Mouse (Mus musculus) heart, adult 2 months (tissue): ENCODE measurements around the gene Rab11fip4. TPM values are rescaled to one million over a fixed set of nuclear protein-coding genes. Genes with fewer than 3 reads are reported as not detected.

Experiments used
- DNase-seq, 2 experiments: peaks; one replicate each; pipeline ENCODE4 v3.0.0; 2021
- H3K27ac ChIP-seq: fragments of 200-600 bp; 2 replicates; pipeline ENCODE4 v1.8.1; 2022
- H3K27me3 ChIP-seq: fragments of 200-500 bp; 2 replicates; pipeline ENCODE4 v1.6.1; 2012; ENCODE audit warnings: mild to moderate bottlenecking, low read length, inconsistent platforms, mixed read lengths; ENCODE audit not compliant: control insufficient read depth, insufficient read depth
- H3K36me3 ChIP-seq: fragments of 200-500 bp; 2 replicates; pipeline ENCODE4 v1.6.1; 2012; ENCODE audit warnings: low read length, inconsistent platforms; ENCODE audit not compliant: control insufficient read depth, insufficient read depth
- H3K4me1 ChIP-seq: fragments of 200-500 bp; 2 replicates; pipeline ENCODE4 v1.6.1; 2011; ENCODE audit warnings: low read length; ENCODE audit not compliant: control insufficient read depth, insufficient read depth
- H3K4me3 ChIP-seq: fragments of 200-600 bp; 2 replicates; pipeline ENCODE4 v1.8.1; 2022
- H3K79me2 ChIP-seq: fragments of 200-500 bp; replicated peaks from 2 replicates; pipeline ENCODE4 v1.6.1; 2012; ENCODE audit warnings: mild to moderate bottlenecking, inconsistent platforms, low read length, moderate library complexity, mixed read lengths; ENCODE audit not compliant: control insufficient read depth, insufficient read depth
- H3K9ac ChIP-seq: fragments of 200-500 bp; 2 replicates; pipeline ENCODE4 v1.6.1; 2012; ENCODE audit warnings: low read depth, mild to moderate bottlenecking, control low read depth, inconsistent platforms, low read length, mixed read lengths
- CTCF ChIP-seq: fragments of 200-600 bp; IDR thresholded peaks from 2 replicates; pipeline ENCODE4 v1.8.1; 2022; ENCODE audit warnings: antibody characterized with exemption, mild to moderate bottlenecking, moderate library complexity
- EP300 ChIP-seq: fragments of 200-500 bp; IDR thresholded peaks from 2 replicates; pipeline ENCODE4 v1.6.1; 2011; ENCODE audit warnings: low read depth, low read length, control low read depth; ENCODE audit not compliant: insufficient read depth
- POLR2A ChIP-seq: fragments of 200-500 bp; IDR thresholded peaks from 2 replicates; pipeline ENCODE4 v1.6.1; 2011; ENCODE audit warnings: mild to moderate bottlenecking, low read depth, low read length, control low read depth; ENCODE audit not compliant: insufficient read depth
- WGBS: fragments of 180-500 bp; shearing (Covaris S2); methylation state at CpG from one replicate; pipeline ENCODE4 v1.1.7; 2018; 5-methylcytosine and 5-hydroxymethylcytosine counted together
- intact Hi-C: fragments of 180-260 bp; cut with DNase I; formaldehyde crosslinking; loops from one replicate; pipeline ENCODE4 v1.15.1; 2025
- polyA plus RNA-seq: library from polyadenylated mRNA; depleted of rRNA; stranded (reverse); fragments of >200 nt; gene quantifications from 2 replicates; pipeline ENCODE4 v1.2.3, GENCODE M21; 2012
- total RNA-seq, 2 experiments: library from RNA; stranded (reverse); gene quantifications; 2 replicates each; pipeline ENCODE4 v1.2.3; 2021

Rab11fip4 gene
- total and polyA plus RNA-seq, 3 experiments, result 0.11 to 0.66 (median 0.26) TPM

DNA sequence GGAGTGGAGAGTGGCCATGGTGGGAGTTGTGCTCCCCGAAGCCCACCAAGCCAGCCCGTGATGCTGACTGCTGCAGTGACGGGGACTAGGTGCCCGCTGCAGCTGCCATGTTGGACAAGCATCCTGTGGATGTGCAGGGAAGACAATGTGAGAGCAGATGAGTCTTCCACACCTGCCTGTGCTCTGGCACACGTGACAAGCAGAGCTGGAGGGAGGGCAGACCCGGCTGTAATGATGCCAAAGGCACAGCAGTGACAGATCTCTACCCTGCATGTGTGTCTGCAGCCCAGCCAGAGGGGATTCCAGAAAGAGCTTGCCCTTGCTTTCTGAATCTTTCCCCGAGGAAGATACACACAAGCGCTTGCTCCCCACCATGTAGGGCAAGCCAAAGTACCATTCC, 27.0 kb downstream of the Rab11fip4 start:
- 83% methylated on average over 8 of the region's 8 CpGs for WGBS
- Histone ChIP-seq H3K9ac (no peak overlapping the region), H3K4me1 (no peaks in the 10 kb centered on the region), H3K27ac (no peak overlapping the region), H3K79me2 (no peaks in the 10 kb centered on the region), H3K4me3 (no peak overlapping the region), H3K27me3 (no peaks in the 10 kb centered on the region), H3K36me3 (no peaks in the 10 kb centered on the region)
- DNase-seq, result no peak
- TF ChIP-seq EP300, result no peak
- no peak for TF ChIP-seq POLR2A
- TF ChIP-seq CTCF, result no peak
- intact Hi-C loops, result no loop called here

DNA sequence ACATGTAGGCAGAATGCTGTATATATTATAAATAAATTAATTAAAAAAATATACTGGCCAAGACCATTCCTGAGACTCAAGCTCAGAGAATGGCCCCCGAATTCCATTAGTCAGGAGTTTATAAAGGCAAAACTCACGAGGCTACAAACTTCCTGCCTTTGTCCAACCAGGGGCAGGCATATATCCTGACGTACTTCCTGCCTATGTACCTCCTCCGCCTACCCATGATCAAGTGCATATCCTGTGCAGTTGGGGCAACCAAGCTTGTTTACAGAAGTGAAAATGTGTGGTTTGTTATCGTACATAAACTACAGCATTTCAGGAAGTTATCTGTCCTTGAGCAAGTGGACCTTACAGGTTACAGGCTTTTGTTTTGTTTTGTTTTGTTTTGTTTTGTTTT, 32.0 kb downstream of the Rab11fip4 start:
- intact Hi-C loops, result no loop called here
- 42% methylated on average over 5 of the region's 5 CpGs for WGBS
- H3K27me3 ChIP-seq, result no peaks in the 10 kb centered on the region
- no peaks in the 10 kb centered on the region for H3K4me1 ChIP-seq
- no peaks in the 10 kb centered on the region for H3K79me2 ChIP-seq
- H3K4me3 ChIP-seq, result no peak overlapping the region
- no peak overlapping the region for H3K9ac ChIP-seq
- no peak overlapping the region for H3K27ac ChIP-seq
- no peak for TF ChIP-seq EP300
- TF ChIP-seq POLR2A, result no peak
- no peak for TF ChIP-seq CTCF
- H3K36me3 ChIP-seq, result no peaks in the 10 kb centered on the region
- DNase-seq, result peak in 1 of 2 experiments; percentile 23

DNA sequence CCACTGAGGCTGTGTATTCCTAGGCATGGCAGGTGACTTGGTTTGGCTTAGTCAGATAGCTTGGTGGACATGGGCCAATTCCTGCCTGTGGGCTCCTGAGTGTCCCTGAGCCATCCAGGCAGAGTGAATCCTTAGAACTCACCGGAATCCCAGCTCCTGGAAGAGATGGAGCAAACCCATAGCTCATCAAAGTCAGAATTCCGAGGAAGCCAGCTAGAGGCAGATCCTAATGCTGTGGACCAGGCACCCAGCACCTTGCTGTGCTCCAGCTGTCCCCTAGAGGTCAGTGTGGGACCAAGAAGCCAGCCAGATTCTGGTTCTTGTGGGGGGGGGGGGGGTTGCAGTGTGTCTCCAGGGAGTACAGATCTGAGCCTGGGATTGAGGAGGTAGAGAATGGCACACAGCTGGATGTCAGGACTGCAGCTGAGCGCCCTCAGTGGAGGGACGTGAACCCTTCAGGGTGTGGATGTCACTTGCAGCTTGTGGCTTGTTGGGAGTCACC, 33.8 kb downstream of the Rab11fip4 start:
- Histone ChIP-seq H3K9ac (no peak overlapping the region), H3K4me3 (no peak overlapping the region), H3K4me1 (no peaks in the 10 kb centered on the region), H3K27me3 (no peaks in the 10 kb centered on the region), H3K36me3 (no peaks in the 10 kb centered on the region), H3K27ac (no peak overlapping the region), H3K79me2 (no peaks in the 10 kb centered on the region)
- intact Hi-C loops, result loop anchor here (1.0 to 2.0 kb wide), 3 partner anchors 40 to 296 kb away; no protein-coding TSS in a partner anchor
- DNase-seq, result peak; percentile 55 to 76
- WGBS, result 24% methylated on average over 4 of the region's 4 CpGs
- TF ChIP-seq EP300 (no peak), CTCF (peak; percentile 78), POLR2A (no peak)

DNA sequence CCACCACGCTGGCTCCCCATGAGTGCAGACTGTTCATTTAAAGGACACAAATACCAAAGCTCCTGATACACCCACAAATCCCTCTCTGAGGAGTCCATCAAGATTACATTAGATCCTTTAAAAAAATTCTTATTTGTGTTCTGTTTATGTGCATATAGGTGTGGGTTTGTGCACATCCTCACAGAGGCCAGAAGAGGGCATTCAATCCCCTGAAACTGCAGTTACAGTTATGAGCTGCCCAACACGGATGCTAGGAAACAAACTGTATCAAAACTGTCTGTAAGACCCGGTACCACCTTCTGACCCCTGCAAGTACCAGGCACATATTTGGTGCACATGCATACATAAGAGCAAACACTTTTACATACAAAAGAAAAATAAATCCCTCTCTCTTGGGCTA, 37.7 kb downstream of the Rab11fip4 start:
- H3K4me3 ChIP-seq, result no peak overlapping the region
- H3K36me3 ChIP-seq, result no peaks in the 10 kb centered on the region
- H3K27ac ChIP-seq, result no peak overlapping the region
- 66% methylated on average over 3 of the region's 3 CpGs for WGBS
- H3K4me1 ChIP-seq, result no peaks in the 10 kb centered on the region
- no peaks in the 10 kb centered on the region for H3K27me3 ChIP-seq
- no peak for DNase-seq
- intact Hi-C loops, result no loop called here
- H3K9ac ChIP-seq, result no peak overlapping the region
- TF ChIP-seq POLR2A (no peak), CTCF (peak; percentile 56), EP300 (no peak)
- no peaks in the 10 kb centered on the region for H3K79me2 ChIP-seq

- H3K4me1 ChIP-seq, result no peaks in the 10 kb centered on the region
- 77% methylated on average over 7 of the region's 7 CpGs for WGBS
- no peak overlapping the region for H3K27ac ChIP-seq
- no peak for DNase-seq
- no peaks in the 10 kb centered on the region for H3K27me3 ChIP-seq
- H3K36me3 ChIP-seq, result no peaks in the 10 kb centered on the region
- H3K9ac ChIP-seq, result no peak overlapping the region
- H3K4me3 ChIP-seq, result no peak overlapping the region
- no peak for TF ChIP-seq EP300
- TF ChIP-seq POLR2A, result no peak
- TF ChIP-seq CTCF, result no peak
- intact Hi-C loops, result no loop called here
- no peaks in the 10 kb centered on the region for H3K79me2 ChIP-seq
These were observed 38.9 kb downstream of the Rab11fip4 start for GRCm38 (mm10) chr11:79629752-79630374.

DNA sequence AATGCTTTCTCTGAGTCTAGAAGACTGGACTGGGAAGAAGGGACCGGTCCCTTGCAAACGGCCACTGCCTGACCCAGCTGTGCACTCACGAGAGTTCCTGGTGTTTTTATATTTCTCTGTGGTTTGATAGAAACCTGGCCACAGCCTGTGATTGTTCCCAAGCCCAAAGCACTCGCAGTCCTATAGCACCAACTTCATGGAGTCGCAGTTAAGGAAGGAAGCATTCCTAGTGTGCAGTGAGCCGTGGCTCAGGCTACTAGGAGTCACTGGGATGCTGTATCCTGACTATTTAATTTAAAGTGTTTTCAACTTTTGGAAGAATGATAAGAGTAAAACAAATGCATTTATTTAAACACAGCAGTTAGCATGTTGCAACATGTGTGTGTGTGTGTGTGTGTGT, 39.5 kb downstream of the Rab11fip4 start:
- Histone ChIP-seq H3K9ac (no peak overlapping the region), H3K4me3 (no peak overlapping the region), H3K27me3 (no peaks in the 10 kb centered on the region), H3K79me2 (no peaks in the 10 kb centered on the region), H3K27ac (no peak overlapping the region), H3K4me1 (no peaks in the 10 kb centered on the region), H3K36me3 (no peaks in the 10 kb centered on the region)
- WGBS, result 74% methylated on average over 6 of the region's 6 CpGs
- intact Hi-C loops, result no loop called here
- DNase-seq, result no peak
- no peak for TF ChIP-seq EP300
- TF ChIP-seq POLR2A, result no peak
- no peak for TF ChIP-seq CTCF
